Mouse (Mus musculus): Measurements from ENCODE around the gene Zdhhc14. TPM values are rescaled to one million over a fixed set of nuclear protein-coding genes. Genes with fewer than 3 reads are reported as not detected.

Zdhhc14 gene
- 1 to 10 TPM; 4.6 to 4.8 TPM for total RNA-seq (2023)

GRCm38 (mm10) chr17:5491801-5492745, at the start of gene Zdhhc14:
Gene Zdhhc14 (plus strand): TSS chr17:5492557.

Other genes with a start within 250 kb of the Zdhhc14 start
- not detected for gene Ldhal6b, start 73.8 kb upstream of the Zdhhc14 start, total RNA-seq (2023)
- 10 to 100 TPM; 23.6 to 25.2 TPM for gene Tmem242, start 52.3 kb upstream of the Zdhhc14 start, total RNA-seq (2023)